Mouse (Mus musculus): ENCODE measurements around the gene Arhgap10. TPM values are rescaled to one million over a fixed set of nuclear protein-coding genes. Genes with fewer than 3 reads are reported as not detected.
A peak's percentile ranks its signal among the peaks of the same experiment; 100 is the strongest.

Arhgap10 gene
- polyA plus RNA-seq, 1 experiment from 2014 or later: 20.7 TPM

DNA sequence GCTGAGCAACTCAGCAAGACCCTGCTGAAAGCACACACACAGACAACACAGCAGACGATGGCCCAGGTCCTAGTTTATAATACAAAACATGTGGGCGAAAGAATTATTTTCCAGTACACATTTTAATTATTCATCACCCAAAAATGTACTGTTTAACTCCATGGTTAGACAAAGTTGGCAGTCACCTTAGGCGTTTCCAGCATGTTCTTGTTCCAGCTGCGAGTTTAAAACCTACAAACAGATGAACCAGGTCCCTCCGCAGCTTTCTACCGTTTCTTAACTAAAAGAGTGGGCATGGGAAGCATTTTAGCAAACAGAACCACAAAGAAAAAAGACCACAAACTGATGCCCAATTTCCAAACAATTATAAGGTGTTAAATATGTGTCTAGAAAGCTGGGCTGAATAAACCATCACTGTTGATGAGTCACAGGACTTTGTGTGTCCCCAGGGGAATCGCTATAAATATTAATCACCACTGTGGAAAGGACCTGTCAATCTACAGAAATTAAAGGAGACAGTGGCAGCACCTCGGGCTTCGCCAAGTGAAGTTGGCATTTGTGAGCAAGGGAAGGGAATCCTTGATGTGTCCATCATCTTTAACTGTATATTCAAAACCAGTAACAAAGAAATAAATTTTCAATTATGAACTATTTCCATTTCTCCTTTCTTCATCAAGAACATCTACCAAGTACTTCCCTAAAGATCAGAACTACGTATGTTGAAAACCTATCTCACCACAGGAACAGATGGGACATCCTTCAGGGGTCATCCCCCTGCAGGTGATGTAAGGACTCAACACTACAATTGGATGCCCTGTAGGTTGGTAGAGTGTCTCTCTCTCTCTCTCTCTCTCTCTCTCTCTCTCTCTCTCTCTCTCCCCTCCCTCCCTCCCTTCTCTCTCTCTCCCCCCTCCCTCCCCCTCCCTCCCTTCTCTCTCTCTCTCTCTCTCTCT lies 23.1 kb downstream of the Arhgap10 start:
- no peak overlapping the region for H3K4me2 ChIP-seq
- H3K4me1 ChIP-seq: peaks cover 78% of the 10 kb centered on the region
- no peaks in the 10 kb centered on the region for H3K36me3 ChIP-seq
- H3K4me3 ChIP-seq: no peak overlapping the region
- no peak overlapping the region for H3K9ac ChIP-seq
- WGBS: 79% methylated on average over 10 of the region's 10 CpGs
- no peak overlapping the region for H3K27ac ChIP-seq (replicated peaks)
- ATAC-seq (ENCODE audit: extremely low read depth, insufficient number of reproducible peaks, low FRiP score, low TSS enrichment): no peak
- no peaks in the 10 kb centered on the region for H3K27me3 ChIP-seq (replicated peaks)
- H3K9me3 ChIP-seq: no peaks in the 10 kb centered on the region

DNA sequence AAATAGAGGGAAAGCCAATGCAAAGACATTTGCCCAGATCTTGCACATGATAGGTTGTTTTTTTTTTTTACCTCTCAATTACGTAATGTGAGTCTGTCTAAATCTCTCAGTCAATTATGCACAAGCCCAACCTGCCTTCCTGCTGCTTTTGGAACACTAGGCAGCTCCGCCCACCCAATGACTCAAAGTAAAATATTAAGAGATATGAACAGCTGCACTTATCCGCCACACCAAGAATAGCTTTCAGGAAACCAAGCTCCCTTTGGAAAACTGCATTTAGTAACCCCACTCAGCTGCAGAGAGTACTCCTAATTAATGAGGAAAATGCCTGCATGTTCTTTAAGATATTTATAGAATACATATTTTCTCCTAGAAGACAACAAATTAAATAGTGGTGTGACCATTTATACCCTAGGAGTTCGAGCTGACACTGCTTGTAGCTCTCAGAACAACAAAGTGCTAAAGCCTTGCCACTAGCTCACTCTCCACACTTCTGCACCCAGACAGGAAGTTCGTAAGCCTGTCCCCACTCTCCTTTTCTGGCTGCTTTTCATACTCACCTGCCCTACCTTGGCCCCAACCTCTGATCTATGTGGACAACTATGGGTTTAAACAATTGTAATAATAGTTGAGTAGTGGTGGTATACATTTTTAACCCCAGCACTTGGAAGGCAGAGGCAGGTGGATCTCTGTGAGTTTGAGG lies 25.2 kb downstream of the Arhgap10 start:
- Histone ChIP-seq H3K27ac (replicated peaks) (peak overlapping the region; percentile 93), H3K9me3 (no peaks in the 10 kb centered on the region), H3K9ac (no peak overlapping the region; the same call in 1 of the 2 replicates), H3K4me2 (peak overlapping the region; percentile 52), H3K4me3 (no peak overlapping the region), H3K27me3 (replicated peaks) (no peaks in the 10 kb centered on the region), H3K36me3 (no peaks in the 10 kb centered on the region), H3K4me1 (peaks cover 95% of the 10 kb centered on the region)
- WGBS: 35% methylated on average over 5 of the region's 5 CpGs
- no peak; the same call in 1 of the 2 replicates for ATAC-seq (ENCODE audit: extremely low read depth, insufficient number of reproducible peaks, low FRiP score, low TSS enrichment)

DNA sequence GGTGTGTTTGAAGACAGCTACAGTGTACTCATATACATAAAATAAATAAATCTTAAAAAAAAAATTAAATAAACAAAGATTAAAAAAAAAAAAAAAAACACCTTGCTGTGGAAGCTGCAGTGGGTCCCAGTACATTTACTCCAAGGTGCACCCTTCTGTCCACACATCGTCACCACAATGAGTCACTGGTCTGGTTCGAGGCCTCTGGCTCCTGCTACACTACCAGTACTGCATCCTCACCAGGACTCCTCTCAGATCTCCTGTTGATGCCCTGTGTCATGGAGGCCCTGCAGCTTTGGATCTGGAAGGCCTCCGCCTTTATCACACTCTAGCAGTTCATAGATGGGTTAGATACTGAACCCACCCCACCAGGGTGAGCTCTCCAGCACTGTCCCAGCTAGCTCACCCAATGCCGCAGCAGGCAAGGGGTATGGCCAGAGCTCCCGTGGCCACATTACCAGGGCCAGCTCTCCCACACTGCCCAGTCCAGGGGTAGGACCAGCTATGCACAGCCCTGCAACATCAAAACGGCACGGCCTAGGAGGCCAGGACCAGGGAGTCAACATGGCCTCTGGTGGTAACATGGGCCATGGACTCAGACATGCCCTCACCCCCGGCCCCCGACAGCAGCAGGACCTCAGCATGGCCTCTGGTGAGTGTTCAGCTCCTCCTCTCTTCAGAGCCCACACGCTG lies 26.4 kb downstream of the Arhgap10 start:
- Histone ChIP-seq H3K27me3 (replicated peaks) (no peaks in the 10 kb centered on the region), H3K9me3 (no peaks in the 10 kb centered on the region), H3K4me2 (no peak overlapping the region), H3K36me3 (no peaks in the 10 kb centered on the region), H3K4me1 (peaks cover 95% of the 10 kb centered on the region), H3K9ac (peak overlapping the region; percentile 53), H3K4me3 (no peak overlapping the region), H3K27ac (replicated peaks) (peak overlapping the region; percentile 93)
- ATAC-seq (ENCODE audit: extremely low read depth, insufficient number of reproducible peaks, low FRiP score, low TSS enrichment): no peak
- WGBS: 82% methylated on average over 10 of the region's 10 CpGs

DNA sequence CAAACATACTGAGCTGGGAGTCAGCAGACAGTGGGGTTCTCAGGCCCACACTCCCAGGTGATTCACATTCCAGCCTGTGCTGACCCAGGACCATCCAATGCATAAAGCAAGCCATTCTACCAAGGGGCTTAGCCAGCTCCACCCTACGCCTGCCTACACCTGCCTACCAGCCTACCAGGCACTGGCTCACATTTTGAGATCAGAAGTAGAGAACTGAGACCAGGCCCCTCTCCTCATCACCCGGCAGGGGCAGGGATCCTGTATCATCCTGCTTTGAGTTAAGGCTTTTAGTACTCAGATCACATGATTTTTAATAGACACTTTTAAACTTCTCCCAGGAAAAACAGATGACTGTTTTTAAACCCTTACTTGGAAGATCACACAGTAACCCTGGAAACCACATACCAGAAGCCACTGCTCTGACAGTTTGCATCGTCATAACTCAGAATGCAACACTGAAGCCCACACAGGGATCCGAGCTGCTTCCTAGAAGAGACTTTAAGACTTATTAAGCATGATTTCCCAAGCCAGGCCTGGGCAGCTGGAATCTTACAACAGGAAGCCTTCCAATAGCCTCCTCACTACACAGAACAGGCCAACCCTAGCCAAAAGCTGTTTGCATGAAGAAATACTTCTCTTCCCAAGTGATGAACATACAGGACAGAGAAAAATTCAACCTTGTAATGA lies 27.5 kb downstream of the Arhgap10 start:
- Histone ChIP-seq H3K27ac (replicated peaks) (peak overlapping the region; percentile 40), H3K9ac (0 out of 2 replicates have a peak overlapping the region, but pooled peaks have one; percentile 9)
- WGBS: 52% methylated on average over 4 of the region's 4 CpGs

DNA sequence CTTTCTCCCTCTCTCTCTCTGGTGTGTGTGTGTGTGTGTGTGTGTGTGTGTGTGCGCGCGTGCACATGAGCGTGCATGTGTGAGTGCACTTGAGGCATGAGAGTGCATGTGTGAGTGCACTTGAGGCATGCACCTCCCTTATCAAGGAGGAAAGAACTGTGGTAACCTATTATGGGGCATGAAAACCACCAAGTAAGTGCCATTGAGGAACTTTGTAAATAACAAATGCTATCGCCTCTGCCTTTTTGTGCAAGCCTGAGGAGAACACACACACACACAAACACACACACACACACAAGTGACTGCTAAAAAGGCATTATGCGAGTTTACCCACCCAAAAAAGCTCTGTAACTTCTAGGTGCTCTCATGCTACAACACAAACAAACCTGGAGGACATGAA lies 28.5 kb downstream of the Arhgap10 start:
- H3K27ac ChIP-seq (replicated peaks): 0 out of 2 replicates have a peak overlapping the region, but pooled peaks have one; percentile 73
- 90% methylated on average over 6 of the region's 6 CpGs for WGBS
- no peaks in the 10 kb centered on the region for H3K9me3 ChIP-seq
- H3K36me3 ChIP-seq: no peaks in the 10 kb centered on the region
- H3K9ac ChIP-seq: no peak overlapping the region
- H3K27me3 ChIP-seq (replicated peaks): no peaks in the 10 kb centered on the region
- no peak overlapping the region for H3K4me2 ChIP-seq
- no peak overlapping the region for H3K4me3 ChIP-seq
- H3K4me1 ChIP-seq: peaks cover 98% of the 10 kb centered on the region
- no peak for ATAC-seq (ENCODE audit: extremely low read depth, insufficient number of reproducible peaks, low FRiP score, low TSS enrichment)

More for the DNA sequence above, 27.5 kb downstream of the Arhgap10 start:
- Histone ChIP-seq H3K4me1 (peaks cover 95% of the 10 kb centered on the region), H3K36me3 (no peaks in the 10 kb centered on the region), H3K4me3 (no peak overlapping the region), H3K4me2 (no peak overlapping the region), H3K27me3 (replicated peaks) (no peaks in the 10 kb centered on the region), H3K9me3 (no peaks in the 10 kb centered on the region)
- no peak for ATAC-seq (ENCODE audit: extremely low read depth, insufficient number of reproducible peaks, low FRiP score, low TSS enrichment)

DNA sequence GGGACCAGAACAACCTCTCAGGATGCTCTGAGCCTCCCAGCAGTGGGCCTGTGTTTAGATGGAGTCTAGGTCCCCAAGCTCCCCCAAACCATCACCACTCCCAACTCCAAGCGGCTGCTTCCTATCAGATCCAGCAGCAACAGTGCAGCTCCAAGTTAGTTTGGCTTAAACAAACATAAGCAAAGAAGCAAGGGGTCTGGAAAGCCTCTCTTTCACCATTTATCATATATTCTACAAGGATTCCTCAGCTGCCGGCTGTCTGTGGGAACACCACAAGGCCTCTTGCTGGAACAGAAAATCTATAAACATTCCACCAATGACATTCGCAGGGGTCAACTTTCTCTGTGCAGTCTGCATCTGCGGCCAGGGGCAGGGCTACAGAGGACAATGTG lies 29.5 kb downstream of the Arhgap10 start:
- Histone ChIP-seq H3K4me2 (no peak overlapping the region), H3K4me3 (no peak overlapping the region), H3K27me3 (replicated peaks) (no peaks in the 10 kb centered on the region), H3K9ac (peak overlapping the region; percentile 54), H3K4me1 (peaks cover 99% of the 10 kb centered on the region), H3K36me3 (no peaks in the 10 kb centered on the region), H3K27ac (replicated peaks) (peak overlapping the region; percentile 73), H3K9me3 (no peaks in the 10 kb centered on the region)
- no peak for ATAC-seq (ENCODE audit: extremely low read depth, insufficient number of reproducible peaks, low FRiP score, low TSS enrichment)
- 23% methylated on average over 4 of the region's 4 CpGs for WGBS

DNA sequence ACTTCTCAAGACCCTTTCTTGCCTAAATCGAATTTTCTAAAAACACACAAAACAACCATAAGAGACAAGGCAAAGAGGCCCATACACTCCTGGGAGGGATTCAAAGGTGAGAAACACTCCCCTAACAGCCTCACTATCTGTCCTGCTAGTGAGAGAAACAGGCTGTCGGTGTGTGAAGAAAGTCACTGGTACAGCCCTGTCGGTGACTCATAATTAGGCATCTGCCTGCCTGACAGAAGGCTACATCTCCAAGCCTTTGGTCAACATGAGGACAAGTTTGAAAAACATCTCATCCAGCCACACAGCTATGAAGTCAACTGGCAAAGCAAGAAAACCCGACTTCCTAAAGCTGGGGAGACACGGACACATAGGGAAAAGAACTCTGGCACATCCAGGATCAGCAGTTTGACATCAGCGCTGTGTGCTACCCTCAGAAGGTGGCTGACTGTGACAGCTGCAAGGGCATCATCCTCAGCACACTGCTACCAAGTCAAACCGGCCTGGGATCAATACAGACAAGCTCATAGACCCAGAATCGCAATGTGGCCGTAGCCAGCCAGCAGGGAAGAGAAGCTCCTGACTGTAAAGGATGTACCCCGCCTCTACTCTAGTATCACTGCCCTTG lies 30.1 kb downstream of the Arhgap10 start:
- peak overlapping the region; percentile 73 for H3K27ac ChIP-seq (replicated peaks)
- no peak overlapping the region for H3K4me2 ChIP-seq
- no peaks in the 10 kb centered on the region for H3K27me3 ChIP-seq (replicated peaks)
- 57% methylated on average over 10 of the region's 10 CpGs for WGBS
- peak overlapping the region; percentile 54; the same call in 1 of the 2 replicates for H3K9ac ChIP-seq
- no peaks in the 10 kb centered on the region for H3K9me3 ChIP-seq
- ATAC-seq (ENCODE audit: extremely low read depth, insufficient number of reproducible peaks, low FRiP score, low TSS enrichment): no peak
- no peak overlapping the region for H3K4me3 ChIP-seq
- no peaks in the 10 kb centered on the region for H3K36me3 ChIP-seq
- peaks cover 97% of the 10 kb centered on the region for H3K4me1 ChIP-seq

DNA sequence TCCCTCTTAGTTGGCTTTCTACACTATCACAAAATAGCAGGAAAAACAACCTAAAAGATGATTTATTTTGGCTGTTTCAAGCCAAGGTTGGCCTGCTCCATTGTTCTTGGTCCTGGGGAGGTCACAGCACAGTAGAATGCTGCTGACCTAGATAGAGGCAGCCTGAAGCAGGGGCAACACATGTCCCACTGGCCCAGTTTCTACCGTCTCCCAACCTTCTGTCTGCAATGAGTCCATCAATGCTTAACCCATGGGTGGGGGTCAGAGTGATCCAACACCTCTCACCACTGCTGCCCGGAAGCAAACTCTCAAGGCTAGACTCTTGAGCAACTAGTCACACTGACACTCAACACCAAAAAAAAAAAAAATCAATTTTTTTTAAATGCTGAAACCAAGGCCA lies 31.0 kb downstream of the Arhgap10 start:
- H3K27ac ChIP-seq (replicated peaks): no peak overlapping the region
- H3K27me3 ChIP-seq (replicated peaks): no peaks in the 10 kb centered on the region
- no peak overlapping the region for H3K4me3 ChIP-seq
- H3K9ac ChIP-seq: no peak overlapping the region
- H3K4me1 ChIP-seq: peaks cover 97% of the 10 kb centered on the region
- no peak overlapping the region for H3K4me2 ChIP-seq
- ATAC-seq (ENCODE audit: extremely low read depth, insufficient number of reproducible peaks, low FRiP score, low TSS enrichment): no peak
- 64% methylated on average over 2 of the region's 2 CpGs for WGBS
- H3K36me3 ChIP-seq: no peaks in the 10 kb centered on the region
- H3K9me3 ChIP-seq: no peaks in the 10 kb centered on the region

DNA sequence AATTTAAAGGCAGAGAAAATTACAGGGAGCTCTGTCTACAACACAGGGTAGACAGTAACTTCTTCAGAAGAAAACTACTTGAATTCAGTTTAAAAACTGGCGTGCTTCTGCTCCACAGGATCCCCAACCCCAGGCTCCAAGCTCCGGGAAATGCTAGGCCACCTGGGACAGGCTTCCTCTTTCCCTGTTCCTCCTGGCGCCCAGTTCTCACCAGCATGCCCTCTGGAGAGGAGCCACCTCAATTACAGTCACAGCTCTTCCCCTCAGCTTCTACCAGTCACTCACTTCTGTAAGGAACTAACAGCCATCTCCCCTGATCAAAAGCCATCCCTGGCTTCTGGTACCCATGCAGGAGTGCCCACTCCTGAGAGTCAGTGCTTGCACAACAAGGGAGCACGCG lies 32.9 kb downstream of the Arhgap10 start:
- Histone ChIP-seq H3K4me3 (no peak overlapping the region), H3K4me1 (peaks cover 93% of the 10 kb centered on the region), H3K9ac (peak overlapping the region; percentile 15; the same call in 1 of the 2 replicates), H3K4me2 (no peak overlapping the region), H3K9me3 (no peaks in the 10 kb centered on the region), H3K27me3 (replicated peaks) (no peaks in the 10 kb centered on the region), H3K36me3 (no peaks in the 10 kb centered on the region), H3K27ac (replicated peaks) (0 out of 2 replicates have a peak overlapping the region, but pooled peaks have one; percentile 9)
- ATAC-seq (ENCODE audit: extremely low read depth, insufficient number of reproducible peaks, low FRiP score, low TSS enrichment): no peak
- 74% methylated on average over 5 of the region's 5 CpGs for WGBS

DNA sequence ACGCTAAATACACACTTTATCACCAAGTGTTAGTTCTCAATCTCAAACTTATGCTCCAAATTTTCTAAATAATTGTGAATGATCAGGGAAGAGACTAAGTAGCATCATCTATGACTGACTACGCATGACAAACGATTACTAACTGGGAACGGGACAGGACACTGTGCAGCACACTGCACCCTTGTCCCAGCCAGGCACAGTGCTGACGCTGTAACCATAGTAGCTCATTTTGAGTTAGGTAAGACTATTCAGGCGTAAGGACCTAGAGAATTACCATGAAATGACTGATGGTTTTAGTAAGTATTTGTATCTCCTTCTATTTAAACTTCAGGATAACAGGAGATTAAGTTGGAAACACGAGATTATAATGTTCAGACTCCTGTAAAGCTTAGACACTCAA lies 33.5 kb downstream of the Arhgap10 start:
- Histone ChIP-seq H3K4me2 (no peak overlapping the region), H3K27ac (replicated peaks) (no peak overlapping the region), H3K4me1 (peaks cover 93% of the 10 kb centered on the region), H3K27me3 (replicated peaks) (no peaks in the 10 kb centered on the region), H3K36me3 (no peaks in the 10 kb centered on the region), H3K4me3 (no peak overlapping the region), H3K9ac (no peak overlapping the region), H3K9me3 (no peaks in the 10 kb centered on the region)
- WGBS: 66% methylated on average over 7 of the region's 7 CpGs
- ATAC-seq (ENCODE audit: extremely low read depth, insufficient number of reproducible peaks, low FRiP score, low TSS enrichment): no peak
